Mouse (Mus musculus) lung, adult 2 months (tissue): ENCODE measurements at regions not wholly inside any gene's neighbourhood (a gene's known extent, or its start where the extent isn't known, plus 50 kb on each side); places are given as distances from the start of the nearest gene placed in this dataset.

ENCODE experiments used
- DNase-seq: peaks from one replicate; pipeline ENCODE4 v3.0.0; 2022
- H3K4me1 ChIP-seq: fragments of 200-500 bp; 2 replicates; pipeline ENCODE4 v1.6.1; 2011; ENCODE audit warnings: low read length; ENCODE audit not compliant: control insufficient read depth, insufficient read depth
- H3K4me3 ChIP-seq: fragments of 200-500 bp; replicated peaks from 2 replicates; pipeline ENCODE3; 2011; ENCODE audit warnings: low read depth, mild to moderate bottlenecking, control low read depth, low read length; ENCODE audit errors: extremely low read depth
- CTCF ChIP-seq: fragments of 200-500 bp; IDR thresholded peaks from 2 replicates; pipeline ENCODE4 v1.5.1; 2011; ENCODE audit warnings: mild to moderate bottlenecking, low read length, control low read depth; ENCODE audit not compliant: insufficient read depth
- POLR2A ChIP-seq: fragments of 200-500 bp; IDR thresholded peaks from 2 replicates; pipeline ENCODE4 v1.6.1; 2011; ENCODE audit warnings: low read depth, mild to moderate bottlenecking, control low read depth, low read length, borderline replicate concordance; ENCODE audit errors: extremely low read depth
- WGBS: fragments of 180-500 bp; shearing (Covaris S2); methylation state at CpG from one replicate; pipeline ENCODE4 v1.1.7; 2018; 5-methylcytosine and 5-hydroxymethylcytosine counted together

DNA sequence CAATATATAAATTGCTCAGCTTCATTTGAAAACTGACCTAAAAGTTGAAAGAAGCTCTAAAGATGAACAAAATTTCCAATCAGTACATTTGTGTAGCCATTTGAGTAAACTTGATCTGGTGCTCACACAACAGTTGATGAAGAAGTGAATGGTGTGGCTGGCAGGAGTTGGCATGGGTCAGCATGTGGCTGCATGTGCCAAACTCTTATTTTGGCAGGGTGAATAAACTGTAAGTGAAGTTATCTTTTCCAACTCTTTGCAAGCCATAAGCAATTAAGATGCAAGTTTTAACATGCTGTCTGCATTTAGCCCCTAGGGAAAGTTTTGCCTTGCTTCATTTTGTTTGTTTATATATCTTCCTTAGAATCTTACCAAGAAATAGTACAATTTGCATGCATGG lies 291.0 kb upstream of the Thbs1 start:
- TF ChIP-seq POLR2A, result no peak
- no peak for TF ChIP-seq CTCF
- Histone ChIP-seq H3K4me1 (0 out of 2 replicates have a peak, but pooled peaks cover 4% of the 10 kb centered on the region), H3K4me3 (no peak overlapping the region)
- DNase-seq, result no peak

DNA sequence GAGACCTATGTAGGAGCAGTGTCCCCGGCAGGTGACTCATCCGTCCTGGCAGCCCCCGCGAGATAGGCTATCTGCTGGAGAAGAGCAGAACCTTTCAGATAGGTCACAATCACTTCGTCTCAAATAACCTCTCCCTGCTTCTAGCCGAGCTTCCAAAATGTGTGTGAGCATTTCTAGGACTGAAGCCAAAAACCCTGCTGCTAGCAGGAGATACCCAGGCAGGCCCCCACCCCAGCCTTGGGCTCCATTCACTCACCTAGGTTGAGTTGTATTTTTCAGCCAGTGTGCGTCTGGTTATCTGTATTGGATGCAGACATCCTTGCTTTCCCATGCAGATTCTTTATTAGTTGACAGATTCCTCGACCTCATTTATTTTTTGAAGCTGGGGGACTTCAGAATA lies 286.6 kb upstream of the Thbs1 start:
- H3K4me3 ChIP-seq, result no peak overlapping the region
- H3K4me1 ChIP-seq, result 0 out of 2 replicates have a peak, but pooled peaks cover 4% of the 10 kb centered on the region
- WGBS, result 73% methylated on average over 8 of the region's 8 CpGs
- no peak for TF ChIP-seq POLR2A
- no peak for TF ChIP-seq CTCF
- DNase-seq, result no peak

DNA sequence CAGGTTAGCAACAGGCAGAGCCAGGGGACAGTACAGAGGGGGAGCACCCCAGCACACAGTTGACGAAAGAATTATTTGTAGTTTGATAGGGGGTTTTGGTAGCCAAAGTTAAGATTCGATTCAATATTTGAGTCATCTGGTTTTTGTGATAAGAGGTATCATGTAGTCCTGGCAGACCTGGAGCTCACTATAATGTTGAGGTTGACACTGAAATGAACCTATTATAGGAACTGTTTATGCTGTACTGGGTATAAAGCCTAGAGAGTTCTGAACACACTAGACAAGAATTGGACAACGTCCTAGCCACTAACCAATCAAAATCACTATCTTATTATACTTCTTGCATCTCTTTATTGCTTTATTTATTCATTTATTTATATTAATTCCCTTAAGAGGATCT lies 284.4 kb upstream of the Thbs1 start:
- WGBS, result 75% methylated on average over 3 of the region's 3 CpGs
- TF ChIP-seq POLR2A, result no peak
- TF ChIP-seq CTCF, result no peak
- no peak overlapping the region for H3K4me3 ChIP-seq
- H3K4me1 ChIP-seq, result 0 out of 2 replicates have a peak, but pooled peaks cover 3% of the 10 kb centered on the region
- DNase-seq, result no peak

DNA sequence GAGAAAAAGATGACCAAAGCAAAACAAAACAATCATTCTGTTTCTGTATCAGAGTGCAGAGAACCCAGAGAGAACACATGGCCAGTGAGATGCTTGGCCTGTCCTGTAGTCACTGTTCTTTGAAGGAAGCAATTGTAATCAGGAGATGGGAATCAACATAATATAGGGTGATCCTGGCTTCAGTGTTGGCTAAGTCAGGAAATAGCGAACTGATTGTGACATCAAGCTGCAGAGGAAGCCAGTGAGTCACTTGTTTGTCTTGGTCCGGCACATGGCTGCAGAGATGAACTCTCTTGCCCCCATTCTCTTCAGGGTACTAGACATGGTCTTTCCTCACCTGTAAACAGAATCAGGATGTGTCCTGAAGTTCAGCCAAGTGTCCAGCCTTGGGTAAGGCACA lies 273.3 kb upstream of the Thbs1 start:
- DNase-seq, result peak; percentile 16
- no peak overlapping the region for H3K4me3 ChIP-seq
- H3K4me1 ChIP-seq, result peaks cover 7% of the 10 kb centered on the region
- TF ChIP-seq POLR2A (no peak), CTCF (no peak)
- WGBS, result 8% methylated on average over 2 of the region's 2 CpGs

DNA sequence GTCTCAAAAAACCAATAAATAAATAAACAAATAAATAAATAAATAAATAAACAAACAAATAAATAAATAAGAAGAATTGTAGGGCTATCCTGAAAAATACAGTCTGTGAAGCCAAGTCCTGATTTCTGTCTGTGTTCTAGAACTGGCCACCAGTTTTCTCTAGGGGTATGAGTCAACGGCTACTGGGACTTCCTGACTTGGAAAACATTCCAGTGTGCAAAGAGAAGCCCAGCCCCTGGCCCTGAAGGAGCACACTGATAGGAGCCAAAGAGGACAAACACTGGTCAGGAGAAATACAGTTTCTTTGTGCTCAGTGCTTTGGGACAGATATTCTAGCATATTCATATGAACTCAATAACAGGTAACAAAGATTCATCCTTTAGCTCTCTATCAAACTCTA lies 271.3 kb upstream of the Thbs1 start:
- Histone ChIP-seq H3K4me1 (peaks cover 7% of the 10 kb centered on the region), H3K4me3 (no peak overlapping the region)
- no peak for DNase-seq
- no peak for TF ChIP-seq CTCF
- WGBS, result 28% methylated on average over 1 of the region's 1 CpGs

DNA sequence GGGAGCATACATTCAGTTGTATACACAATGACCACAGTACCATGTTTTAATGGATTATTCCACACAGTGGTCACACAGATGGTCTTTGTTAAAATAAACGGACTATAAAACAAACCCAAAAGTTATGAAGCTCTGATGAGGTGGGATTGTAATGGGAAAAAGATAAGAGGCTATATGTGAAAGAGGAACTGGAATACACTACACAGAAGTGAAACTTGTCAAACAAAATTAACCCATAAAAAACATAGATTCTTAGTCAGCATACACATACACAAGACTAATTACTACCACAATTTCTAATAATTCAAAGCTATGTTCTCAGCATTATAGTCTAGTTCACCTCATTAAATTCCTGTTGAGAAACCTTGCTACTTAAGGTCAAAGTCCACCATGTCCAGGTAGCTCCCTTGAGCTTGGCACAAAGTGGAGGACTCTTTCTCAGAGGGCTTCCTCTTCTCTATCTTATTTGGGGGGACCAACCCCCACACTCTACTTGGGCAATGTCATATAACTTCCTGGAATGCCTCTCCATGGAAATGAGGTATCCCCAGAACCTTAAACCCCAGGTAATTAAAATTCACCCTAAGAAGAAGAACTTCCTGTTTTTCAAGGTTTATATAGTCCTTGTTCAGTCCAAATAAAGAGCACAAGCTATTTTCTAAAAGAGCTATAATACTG lies 269.2 kb upstream of the Thbs1 start:
- H3K4me3 ChIP-seq, result no peak overlapping the region
- no peak for TF ChIP-seq POLR2A
- no peak for TF ChIP-seq CTCF
- no peak for DNase-seq
- WGBS, result 84% methylated on average over 1 of the region's 1 CpGs
- peaks cover 7% of the 10 kb centered on the region for H3K4me1 ChIP-seq

DNA sequence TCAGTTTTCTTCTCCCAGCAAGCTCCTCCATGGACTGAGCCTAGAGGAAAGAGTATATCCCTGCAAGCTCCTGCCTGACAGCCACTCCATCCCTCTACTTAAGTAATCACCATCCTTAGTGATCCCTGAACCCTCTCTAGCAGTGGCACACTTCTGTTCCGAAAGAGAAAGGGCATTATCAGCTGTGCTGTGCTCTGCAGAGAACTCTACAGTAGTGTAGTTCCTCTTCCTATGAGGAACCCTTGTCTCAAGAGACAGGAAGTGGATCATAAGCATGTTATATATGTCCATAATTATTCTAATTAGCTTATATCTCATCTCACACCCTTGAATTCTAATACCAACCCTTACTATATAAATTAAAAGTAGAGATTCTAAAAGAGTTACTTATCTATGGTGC lies 259.2 kb upstream of the Thbs1 start:
- WGBS, result 77% methylated on average over 1 of the region's 1 CpGs
- TF ChIP-seq CTCF (no peak), POLR2A (no peak)
- no peaks in the 10 kb centered on the region for H3K4me1 ChIP-seq

DNA sequence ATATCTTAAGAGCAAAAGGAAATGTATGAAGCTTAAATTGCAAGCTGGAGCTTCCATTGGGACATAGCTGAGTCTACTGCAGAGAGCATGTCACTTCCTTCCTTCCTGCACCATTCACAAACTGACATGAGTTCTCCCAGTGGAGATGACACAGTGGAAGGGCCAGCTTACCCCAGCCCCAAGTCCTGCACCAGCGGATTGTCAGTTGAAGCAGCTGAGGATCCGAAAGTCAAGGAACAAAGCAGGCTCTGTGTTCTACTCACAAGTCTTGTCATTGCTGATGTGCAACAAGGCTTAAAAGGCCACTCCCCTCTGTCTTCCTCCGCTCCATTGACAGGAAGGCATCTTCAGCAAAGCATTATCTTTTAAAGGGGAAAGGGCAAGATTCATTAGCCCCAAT lies 249.4 kb upstream of the Thbs1 start:
- TF ChIP-seq CTCF, result no peak
- no peak for TF ChIP-seq POLR2A
- no peak overlapping the region for H3K4me3 ChIP-seq
- DNase-seq, result no peak
- WGBS, result 75% methylated on average over 3 of the region's 3 CpGs
- H3K4me1 ChIP-seq, result peaks cover 5% of the 10 kb centered on the region

More for the DNA sequence above, 259.2 kb upstream of the Thbs1 start:
- H3K4me3 ChIP-seq, result no peak overlapping the region
- no peak for DNase-seq

DNA sequence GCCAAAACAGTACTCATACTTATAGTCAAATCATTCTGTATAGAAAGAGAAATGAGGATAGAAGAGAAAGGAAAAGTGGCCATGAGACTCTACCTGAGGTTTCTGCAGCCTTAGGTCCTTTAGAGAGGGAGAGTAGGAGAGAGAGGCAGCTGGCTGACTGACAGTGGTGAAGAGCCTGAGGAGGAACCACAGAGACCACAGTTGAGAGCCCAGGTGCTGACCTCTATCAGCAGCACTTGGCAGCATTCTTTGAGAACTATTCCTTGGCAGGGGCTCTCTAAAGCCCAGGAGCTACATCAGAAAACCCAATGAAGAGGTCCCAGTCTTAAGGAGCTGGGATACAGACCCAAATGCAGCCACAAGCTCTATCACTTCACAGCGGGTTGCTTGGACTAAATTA lies 246.6 kb upstream of the Thbs1 start:
- DNase-seq, result no peak
- TF ChIP-seq CTCF (no peak), POLR2A (no peak)
- Histone ChIP-seq H3K4me1 (peaks cover 5% of the 10 kb centered on the region), H3K4me3 (no peak overlapping the region)
- 93% methylated on average over 1 of the region's 1 CpGs for WGBS

DNA sequence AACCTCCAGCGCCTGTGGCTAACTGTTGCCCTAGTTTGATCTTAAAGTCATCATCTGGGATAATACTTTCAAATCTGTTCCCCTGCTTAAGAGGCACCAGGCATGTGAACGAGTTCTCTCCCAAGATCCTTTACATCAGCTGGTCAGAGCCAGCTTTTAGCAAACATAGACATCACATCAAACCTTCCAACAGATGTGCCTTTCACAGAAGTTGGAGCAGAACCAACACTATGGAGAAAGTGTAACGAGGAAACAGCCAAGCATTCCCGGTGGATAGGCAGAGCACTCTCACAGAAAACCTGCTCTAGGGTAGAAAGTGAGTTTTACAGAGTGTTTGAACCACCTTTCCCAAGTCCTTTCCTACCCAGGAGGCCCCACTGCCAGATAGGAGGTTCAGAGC lies 244.7 kb upstream of the Thbs1 start:
- no peak overlapping the region for H3K4me3 ChIP-seq
- peaks cover 5% of the 10 kb centered on the region for H3K4me1 ChIP-seq
- 55% methylated on average over 4 of the region's 4 CpGs for WGBS
- DNase-seq, result no peak
- TF ChIP-seq POLR2A, result no peak
- no peak for TF ChIP-seq CTCF
